In the genomic region with DNA sequence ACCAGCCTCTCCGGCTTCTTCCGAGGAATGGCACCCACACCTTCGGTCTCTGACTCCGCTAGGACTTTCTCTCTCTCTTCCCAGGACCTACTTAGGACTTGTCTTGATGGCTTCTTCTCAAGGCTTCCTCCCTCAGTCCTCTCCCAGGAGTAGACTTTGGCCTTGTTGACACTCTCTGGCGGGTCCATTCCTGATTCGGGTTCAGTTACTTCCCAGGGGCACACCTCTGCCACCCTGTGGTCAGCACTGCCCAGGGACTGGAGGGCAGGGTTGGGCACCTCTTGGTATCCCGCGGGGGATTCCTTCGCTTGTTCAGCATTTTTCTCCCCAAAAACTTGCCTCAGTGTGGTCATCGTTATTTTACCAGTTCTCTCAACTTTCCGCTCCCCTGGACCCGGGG, we compare ENCODE assay signal across 30 mouse cellular contexts. TPM values are rescaled to one million over a fixed set of nuclear protein-coding genes. Genes with fewer than 3 reads are reported as not detected.
DNase-seq lines count a peak whose midpoint lies in the region; ATAC-seq and TF ChIP-seq lines count a peak whose summit lies in the region.
"Had no signal": no experiment of that assay in that cellular context is flagged by ENCODE, and none has a peak within 500 bp of the region (broad histone marks: within the 10 kb centered on the region; RNA-seq: fewer than 3 reads in every experiment).

No protein-coding gene starts in this region.

- no peak overlapping the region for H3K9ac ChIP-seq in lung, embryonic 14.5 days
- H3K9ac ChIP-seq in ES-Bruce4 (ENCODE audit: low read depth, poor library complexity, severe bottlenecking) = peak overlapping the region; percentile 34; the same call in 1 of the 2 replicates
- H3K9ac ChIP-seq: hindbrain, embryonic 15.5 days; liver, embryonic 15.5 days; lung, embryonic 15.5 days; neural tube, embryonic 15.5 days had no signal

- DNase-seq in kidney, adult 18-20 months = peak; percentile 34
- no peak for DNase-seq in kidney, postnatal 10 days
- no peak for DNase-seq in lung, embryonic 14.5 days
- no peak for DNase-seq in lung, postnatal 25 days (ENCODE audit: low spot score)
- DNase-seq in kidney, postnatal 14 days = peak; percentile 26
- no peak for DNase-seq in right cerebral cortex, postnatal 25 days
- no peak for DNase-seq in spleen, adult 18-20 months
- DNase-seq: adrenal gland, adult 8-10 months; cerebellum, adult 2 months; cerebellum, postnatal 14 days; gastrocnemius, adult 2 months; gastrocnemius, postnatal 36 days; heart, adult 2 months; heart, postnatal 10 days; midbrain, embryonic 14.5 days; retina, postnatal 1 day; right cerebral cortex, postnatal 14 days had no signal

- TF ChIP-seq EP300 in ES-Bruce4 (IDR thresholded peaks at IDR 0.05; ENCODE audit: insufficient read depth, low read depth, low read length) = no peak

- peaks cover 3% of the 10 kb centered on the region; the same call in 1 of the 2 replicates for H3K4me1 ChIP-seq in lung, embryonic 14.5 days (ENCODE audit: insufficient read depth)
- H3K4me1 ChIP-seq in ES-Bruce4 (ENCODE audit: control insufficient read depth, insufficient read depth, low read length) = peaks cover 19% of the 10 kb centered on the region

- ATAC-seq in lung, embryonic 14.5 days (ENCODE audit: insufficient read depth) = no peak
- ATAC-seq: CD4-positive, CD25-positive, alpha-beta regulatory T cell, adult 4 months; forebrain, embryonic 16.5 days; inflammation-experienced regulatory T-cells, adult 6 months had no signal

- H3K36me3 ChIP-seq in lung, embryonic 14.5 days (ENCODE audit: insufficient read depth) = no peaks in the 10 kb centered on the region
- H3K36me3 ChIP-seq in ES-Bruce4 (ENCODE audit: control insufficient read depth, insufficient read depth, low read length, poor library complexity, severe bottlenecking) = no peaks in the 10 kb centered on the region
- H3K36me3 ChIP-seq: heart, embryonic 13.5 days; hindbrain, embryonic 15.5 days; limb, embryonic 13.5 days; liver, embryonic 15.5 days; lung, embryonic 15.5 days; neural tube, embryonic 15.5 days had no signal

- no peak overlapping the region for H3K4me2 ChIP-seq in lung, embryonic 14.5 days
- H3K4me2 ChIP-seq: hindbrain, embryonic 15.5 days; limb, embryonic 13.5 days; liver, embryonic 15.5 days; neural tube, embryonic 15.5 days had no signal

- H3K4me3 ChIP-seq in lung, embryonic 14.5 days (ENCODE audit: low read depth, low read length) = no peak overlapping the region
- H3K4me3 ChIP-seq in ES-Bruce4 (ENCODE audit: low read depth, low read length) = peak overlapping the region; percentile 20
- H3K4me3 ChIP-seq: erythroblast, embryonic 14.5 days; gastrocnemius, adult 2 months; heart, adult 2 months; hindbrain, embryonic 15.5 days; limb, embryonic 13.5 days; liver, embryonic 15.5 days; lung, embryonic 15.5 days; neural tube, embryonic 15.5 days had no signal

- no peak for TF ChIP-seq POLR2A in ES-Bruce4 (IDR thresholded peaks at IDR 0.05; ENCODE audit: insufficient read depth, low read length)

- no peaks in the 10 kb centered on the region for H3K9me3 ChIP-seq in lung, embryonic 14.5 days (ENCODE audit: low read depth, low read length)
- H3K9me3 ChIP-seq in ES-Bruce4 (replicated peaks; ENCODE audit: control insufficient read depth, insufficient read depth, low read length, poor library complexity, severe bottlenecking) = no peaks in the 10 kb centered on the region
- H3K9me3 ChIP-seq: G1E; heart, embryonic 13.5 days; hindbrain, embryonic 15.5 days; limb, embryonic 13.5 days; liver, embryonic 15.5 days; lung, embryonic 15.5 days; neural tube, embryonic 15.5 days had no signal

- 79% methylated on average over 12 of the region's 12 CpGs for WGBS in lung, embryonic 14.5 days

- no peak overlapping the region for H3K27ac ChIP-seq in lung, embryonic 14.5 days (ENCODE audit: low read depth)
- H3K27ac ChIP-seq in ES-Bruce4 (ENCODE audit: insufficient read depth, low read length) = no peak overlapping the region
- H3K27ac ChIP-seq: gastrocnemius, adult 2 months; heart, adult 2 months; hindbrain, embryonic 15.5 days; limb, embryonic 13.5 days; liver, embryonic 15.5 days; macrophage; neural tube, embryonic 15.5 days had no signal

- peaks cover 4% of the 10 kb centered on the region; the same call in 1 of the 2 replicates for H3K27me3 ChIP-seq in lung, embryonic 14.5 days (ENCODE audit: insufficient read depth, low read length)
- H3K27me3 ChIP-seq in ES-Bruce4 (ENCODE audit: control insufficient read depth, insufficient read depth, low read length, poor library complexity, severe bottlenecking) = no peaks in the 10 kb centered on the region
- H3K27me3 ChIP-seq: hindbrain, embryonic 15.5 days; neural tube, embryonic 15.5 days had no signal

- TF ChIP-seq CTCF in lung, embryonic 14.5 days (IDR thresholded peaks at IDR 0.05; ENCODE audit: low read depth) = peak; percentile 10; the same call in 1 of the 2 replicates
- TF ChIP-seq CTCF in ES-Bruce4 (IDR thresholded peaks at IDR 0.05; ENCODE audit: low read depth, low read length) = peak; percentile 14

RNA-seq across cellular contexts. Expression of gene Gpr179, which starts 14.5 kb away (rescaled TPM):
- polyA plus RNA-seq in lung, embryonic 14.5 days (2014; fragmentation: Nextera tagmentation; extraction: Ambion mirVana) = 0.08 and 0.09 TPM in 2 replicates
- polyA plus RNA-seq in ES-Bruce4 (2011; ENCODE audit: insufficient read depth, insufficient read length, low read depth, missing spikeins) = 0.14 and 0.24 TPM in 2 replicates
- polyA plus RNA-seq: erythroblast, embryonic 14.5 days; heart, adult 2 months; liver, embryonic 15.5 days had no signal

RNA-seq across cellular contexts. Expression of gene Mrpl45, which starts 21.8 kb away (rescaled TPM):
- 46.0 and 48.1 TPM in 2 replicates for polyA plus RNA-seq in lung, embryonic 14.5 days (2014; fragmentation: Nextera tagmentation; extraction: Ambion mirVana)
- 92.7 and 103 TPM in 2 replicates for polyA plus RNA-seq in ES-Bruce4 (2011; ENCODE audit: insufficient read depth, insufficient read length, low read depth, missing spikeins)

RNA-seq across cellular contexts. Expression of gene Socs7, which starts 25.0 kb away (rescaled TPM):
- 1.9 and 2.7 TPM in 2 replicates for polyA plus RNA-seq in lung, embryonic 14.5 days (2014; fragmentation: Nextera tagmentation; extraction: Ambion mirVana)
- 21.1 and 25.5 TPM in 2 replicates for polyA plus RNA-seq in ES-Bruce4 (2011; ENCODE audit: insufficient read depth, insufficient read length, low read depth, missing spikeins)

RNA-seq across cellular contexts. Expression of gene Npepps, which starts 56.9 kb away (rescaled TPM):
- polyA plus RNA-seq in lung, embryonic 14.5 days (2014; fragmentation: Nextera tagmentation; extraction: Ambion mirVana) = 70.7 and 76.2 TPM in 2 replicates
- 213 and 223 TPM in 2 replicates for polyA plus RNA-seq in ES-Bruce4 (2011; ENCODE audit: insufficient read depth, insufficient read length, low read depth, missing spikeins)

Comparison
In these comparisons a context has a peak if more than half of its experiments do, and no peak if none do; other contexts are left out.
1. DNase-seq: peak in kidney, adult 18-20 months (single experiment) and kidney, postnatal 14 days (single experiment); none in kidney, postnatal 10 days (single experiment), lung, embryonic 14.5 days (single experiment), lung, postnatal 25 days (single experiment), right cerebral cortex, postnatal 25 days (single experiment) and spleen, adult 18-20 months (0 of 2).